Mouse (Mus musculus) hindlimb bud, embryonic 11.5 days (tissue): ENCODE measurements around the gene Smyd5.

Source experiments
- DNase-seq: peaks from one replicate; pipeline ENCODE4 v3.0.0-alpha.2; 2012; ENCODE audit warnings: low read depth, low spot score; ENCODE audit errors: extremely low spot score

Gene Smyd5

GRCm38 (mm10) chr6:85431842-85432431 is at the start of gene Smyd5:
TSS of gene Smyd5 (plus strand) at chr6:85431989.
- DNase-seq: no peak

GRCm38 (mm10) chr6:85382791-85383190 is 49.0 kb upstream of the Smyd5 start:
- no peak for DNase-seq

GRCm38 (mm10) chr6:85388608-85389007 is 43.2 kb upstream of the Smyd5 start:
- DNase-seq: no peak

GRCm38 (mm10) chr6:85391803-85392202 is 40.0 kb upstream of the Smyd5 start:
- DNase-seq: no peak

GRCm38 (mm10) chr6:85395360-85395759 is 36.4 kb upstream of the Smyd5 start:
- DNase-seq: no peak

GRCm38 (mm10) chr6:85397165-85397564 is 34.6 kb upstream of the Smyd5 start:
- DNase-seq: no peak

- no peak for DNase-seq
Observed at GRCm38 (mm10) chr6:85399715-85400114, 32.1 kb upstream of the Smyd5 start.

GRCm38 (mm10) chr6:85402613-85403012 is 29.2 kb upstream of the Smyd5 start:
- no peak for DNase-seq

- DNase-seq: no peak
Observed at GRCm38 (mm10) chr6:85403039-85403438, 28.8 kb upstream of the Smyd5 start.

GRCm38 (mm10) chr6:85409003-85409402 is 22.8 kb upstream of the Smyd5 start:
- no peak for DNase-seq

GRCm38 (mm10) chr6:85410771-85411273 is 21.0 kb upstream of the Smyd5 start:
- peak; percentile 42 for DNase-seq

GRCm38 (mm10) chr6:85415829-85416228 is 16.0 kb upstream of the Smyd5 start:
- no peak for DNase-seq

GRCm38 (mm10) chr6:85419150-85419549 is 12.6 kb upstream of the Smyd5 start:
- no peak for DNase-seq

GRCm38 (mm10) chr6:85423836-85424379 is 7.9 kb upstream of the Smyd5 start, which contains the start of gene Noto:
TSS of gene Noto (plus strand) at chr6:85423886.
- no peak for DNase-seq

- no peak for DNase-seq
Observed at GRCm38 (mm10) chr6:85431274-85431841, 431 bp upstream of the Smyd5 start.

- DNase-seq: no peak
Observed at GRCm38 (mm10) chr6:85433865-85434264, 2.1 kb downstream of the Smyd5 start.

GRCm38 (mm10) chr6:85436204-85436603 is 4.4 kb downstream of the Smyd5 start:
- no peak for DNase-seq

- no peak for DNase-seq
Observed at GRCm38 (mm10) chr6:85436631-85437030, 4.8 kb downstream of the Smyd5 start.

- no peak for DNase-seq
Observed at GRCm38 (mm10) chr6:85441142-85441541, 9.4 kb downstream of the Smyd5 start.

- DNase-seq: no peak
Observed at GRCm38 (mm10) chr6:85443488-85444233, 11.9 kb downstream of the Smyd5 start.

GRCm38 (mm10) chr6:85444266-85444965 is 12.6 kb downstream of the Smyd5 start:
- DNase-seq: no peak
